Mouse (Mus musculus) C2C12 (cell line): ENCODE results near the gene Dnase1l2. TPM values are rescaled to one million over a fixed set of nuclear protein-coding genes. Genes with fewer than 3 reads are reported as not detected.
A peak's percentile ranks its signal among the peaks of the same experiment; 100 is the strongest.

ENCODE experiments used
- H3K27me3 ChIP-seq: one replicate; pipeline ENCODE4 v1.6.1; 2011; ENCODE audit not compliant: control insufficient read depth, insufficient read depth, insufficient read length
- H3K36me3 ChIP-seq: one replicate; pipeline ENCODE4 v1.6.1; 2011; ENCODE audit not compliant: control insufficient read depth, insufficient read depth
- H3K4me3 ChIP-seq: one replicate; pipeline ENCODE4 v1.5.1; 2011; ENCODE audit warnings: mild to moderate bottlenecking, control low read depth; ENCODE audit not compliant: poor library complexity, insufficient read depth, severe bottlenecking
- H3K79me2 ChIP-seq: one replicate; pipeline ENCODE4 v1.6.1; 2011; ENCODE audit not compliant: control insufficient read depth, insufficient read depth
- H3K79me3 ChIP-seq: one replicate; pipeline ENCODE4 v1.6.1; 2011; ENCODE audit warnings: low read depth, control low read depth
- H3ac ChIP-seq: one replicate; pipeline ENCODE3; 2011; ENCODE audit warnings: low read depth; ENCODE audit not compliant: control insufficient read depth, insufficient read length
- CEBPB ChIP-seq: IDR thresholded peaks from one replicate; pipeline ENCODE4 v1.6.1; 2011; ENCODE audit warnings: low read depth, mild to moderate bottlenecking, control low read depth, moderate library complexity
- CTCF ChIP-seq: IDR thresholded peaks from one replicate; pipeline ENCODE4 v1.5.1; 2011; ENCODE audit not compliant: control insufficient read depth, insufficient read depth, insufficient read length
- FOSL1 ChIP-seq: IDR thresholded peaks from one replicate; pipeline ENCODE4 v1.8.0; 2011; ENCODE audit warnings: mild to moderate bottlenecking, low read length; ENCODE audit not compliant: poor library complexity, insufficient read depth, severe bottlenecking
- MAX ChIP-seq: IDR thresholded peaks from one replicate; pipeline ENCODE4 v1.6.1; 2011; ENCODE audit warnings: mild to moderate bottlenecking, control low read depth
- MYOD1 ChIP-seq: IDR thresholded peaks from one replicate; pipeline ENCODE4 v1.6.1; 2011; ENCODE audit warnings: low read depth; ENCODE audit not compliant: control insufficient read depth, insufficient read length
- MYOG ChIP-seq: IDR thresholded peaks from one replicate; pipeline ENCODE4 v1.6.1; 2011; ENCODE audit not compliant: control insufficient read depth, insufficient read length; ENCODE audit errors: extremely low read depth
- USF1 ChIP-seq: IDR thresholded peaks from one replicate; pipeline ENCODE4 v1.6.1; 2011; ENCODE audit warnings: low read depth, mild to moderate bottlenecking, control low read depth, moderate library complexity
- polyA plus RNA-seq: library from polyadenylated mRNA; unstranded; fragments of >200 nt; fragmentation: generic; extraction: Trizol; gene quantifications from one replicate; pipeline ENCODE4 v1.2.1, GENCODE M21; 2012; ENCODE audit warnings: missing spikeins

Gene Dnase1l2
- polyA plus RNA-seq, 1 experiment: 0.68 TPM

- TF ChIP-seq FOSL1: no peak
- no peak for TF ChIP-seq MYOD1
- no peak for TF ChIP-seq MYOG
- H3K79me3 ChIP-seq: peaks cover 20% of the 10 kb centered on the region
- H3K27me3 ChIP-seq: no peaks in the 10 kb centered on the region
- H3K79me2 ChIP-seq: peaks cover 40% of the 10 kb centered on the region
- H3ac ChIP-seq: no peak overlapping the region
- H3K4me3 ChIP-seq: no peak overlapping the region
- peaks cover 47% of the 10 kb centered on the region for H3K36me3 ChIP-seq
These were observed 31.7 kb upstream of the Dnase1l2 start for GRCm38 (mm10) chr17:24474557-24474956.

GRCm38 (mm10) chr17:24473612-24474275, 30.8 kb upstream of the Dnase1l2 start, which contains the start of gene Bricd5:
Bricd5 (plus strand) TSS chr17:24473884.
- H3K4me3 ChIP-seq: no peak within 1 kb of the TSS
- H3K27me3 ChIP-seq: no peaks in the 10 kb centered on the region
- H3K36me3 ChIP-seq: peaks cover 47% of the 10 kb centered on the region
- TF ChIP-seq USF1: no peak
- TF ChIP-seq MAX: no peak
- TF ChIP-seq MYOG: no peak
- TF ChIP-seq CEBPB: no peak
- no peak for TF ChIP-seq MYOD1
- TF ChIP-seq CTCF: no peak
- TF ChIP-seq FOSL1: no peak
- peaks cover 20% of the 10 kb centered on the region for H3K79me3 ChIP-seq
- H3K79me2 ChIP-seq: peaks cover 40% of the 10 kb centered on the region
- no peak within 1 kb of the TSS for H3ac ChIP-seq

- no peaks in the 10 kb centered on the region for H3K27me3 ChIP-seq
- TF ChIP-seq MYOG: no peak
- TF ChIP-seq MAX: no peak
- no peak for TF ChIP-seq FOSL1
- no peak for TF ChIP-seq MYOD1
- no peak for TF ChIP-seq USF1
- TF ChIP-seq CTCF: no peak
- no peak for TF ChIP-seq CEBPB
- no peak overlapping the region for H3ac ChIP-seq
- H3K79me3 ChIP-seq: peaks cover 20% of the 10 kb centered on the region
- H3K4me3 ChIP-seq: peak overlapping the region; percentile 7
- peaks cover 47% of the 10 kb centered on the region for H3K36me3 ChIP-seq
- H3K79me2 ChIP-seq: peaks cover 30% of the 10 kb centered on the region
These were observed 29.6 kb upstream of the Dnase1l2 start for GRCm38 (mm10) chr17:24472512-24472911.

GRCm38 (mm10) chr17:24470701-24471527, 28.0 kb upstream of the Dnase1l2 start:
- peaks cover 36% of the 10 kb centered on the region for H3K36me3 ChIP-seq
- TF ChIP-seq MAX (peak; percentile 1), FOSL1 (no peak), MYOD1 (no peak), CEBPB (no peak)
- H3K79me2 ChIP-seq: peaks cover 27% of the 10 kb centered on the region
- H3K4me3 ChIP-seq: peak overlapping the region; percentile 68
- H3ac ChIP-seq: peak overlapping the region; percentile 94
- peaks cover 16% of the 10 kb centered on the region for H3K79me3 ChIP-seq
- H3K27me3 ChIP-seq: no peaks in the 10 kb centered on the region

GRCm38 (mm10) chr17:24469910-24470602, 27.2 kb upstream of the Dnase1l2 start, which contains the start of the genes E4f1 and Pgp:
E4f1 (minus strand) TSS chr17:24470313.
Pgp (plus strand) TSS chr17:24470392.
- Histone ChIP-seq H3K4me3 (peak within 1 kb of the TSS; percentile 68), H3K27me3 (no peaks in the 10 kb centered on the region)

More at GRCm38 (mm10) chr17:24469910-24470602, 27.2 kb upstream of the Dnase1l2 start, which contains the start of the genes E4f1 and Pgp:
- H3K79me2 ChIP-seq: peaks cover 27% of the 10 kb centered on the region
- TF ChIP-seq CTCF (peak; percentile 0), MAX (peak; percentile 12), CEBPB (no peak)
- peaks cover 27% of the 10 kb centered on the region for H3K36me3 ChIP-seq
- peaks cover 16% of the 10 kb centered on the region for H3K79me3 ChIP-seq
- peak within 1 kb of the TSS; percentile 94 for H3ac ChIP-seq
